Mouse (Mus musculus): Measurements from ENCODE around the gene Jmjd7.

GRCm38 (mm10) chr2:120000882-120001584 is 26.2 kb upstream of the Jmjd7 start:
- TF ChIP-seq POLR2A (IDR thresholded peaks at IDR 0.05; ENCODE audit: borderline replicate concordance, low read depth, low read length) (no peak), CTCF (IDR thresholded peaks at IDR 0.05; ENCODE audit: low read depth, low read length) (no peak)
